In the genomic region with DNA sequence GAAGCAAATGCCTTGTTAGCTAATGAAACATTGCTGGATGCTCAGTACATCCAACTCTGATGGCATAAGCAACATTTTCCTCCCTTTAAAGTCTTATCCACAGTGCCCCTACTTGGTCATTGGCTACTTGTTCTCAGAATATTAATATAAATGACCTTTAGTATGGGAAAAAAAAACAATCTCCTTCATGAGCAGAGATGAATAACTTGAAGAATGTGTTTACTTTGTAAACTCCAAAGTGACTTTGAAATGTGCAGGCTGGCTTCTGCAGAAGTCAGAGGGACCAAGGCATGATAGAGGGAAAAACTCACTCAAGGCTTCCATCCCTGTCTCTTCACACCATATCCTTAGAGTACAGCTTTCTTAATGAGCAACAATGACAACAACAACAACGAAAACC, we compare ENCODE assay signal across 23 mouse cellular contexts.
DNase-seq lines count a peak whose midpoint lies in the region; ATAC-seq and TF ChIP-seq lines count a peak whose summit lies in the region.
"Had no signal": no experiment of that assay in that cellular context is flagged by ENCODE, and none has a peak within 500 bp of the region (broad histone marks: within the 10 kb centered on the region; RNA-seq: fewer than 3 reads in every experiment).

No protein-coding gene starts in this region.

- H3K9me3 ChIP-seq in lung, embryonic 14.5 days (ENCODE audit: low read depth, low read length), result no peaks in the 10 kb centered on the region; the same call in 1 of the 2 replicates
- no peaks in the 10 kb centered on the region for H3K9me3 ChIP-seq in lung, postnatal 0 days (ENCODE audit: low read length)
- H3K9me3 ChIP-seq in intestine, embryonic 15.5 days, result no peaks in the 10 kb centered on the region
- H3K9me3 ChIP-seq: embryonic facial prominence, embryonic 12.5 days; embryonic facial prominence, embryonic 15.5 days had no signal

- no peak overlapping the region for H3K4me3 ChIP-seq in lung, embryonic 14.5 days (ENCODE audit: low read depth, low read length)
- H3K4me3 ChIP-seq in lung, postnatal 0 days (ENCODE audit: low read depth, low read length), result no peak overlapping the region
- H3K4me3 ChIP-seq in intestine, embryonic 15.5 days (replicated peaks), result no peak overlapping the region
- H3K4me3 ChIP-seq: embryonic facial prominence, embryonic 12.5 days; embryonic facial prominence, embryonic 15.5 days; hindbrain, embryonic 10.5 days; hindbrain, embryonic 13.5 days had no signal

- 37% methylated on average over 1 of the region's 1 CpGs for WGBS in lung, embryonic 14.5 days
- WGBS in lung, postnatal 0 days, result 32% methylated on average over 1 of the region's 1 CpGs
- WGBS in intestine, embryonic 15.5 days, result 65% methylated on average over 1 of the region's 1 CpGs

- H3K4me1 ChIP-seq in lung, embryonic 14.5 days (ENCODE audit: insufficient read depth), result peaks cover 12% of the 10 kb centered on the region
- no peaks in the 10 kb centered on the region for H3K4me1 ChIP-seq in lung, postnatal 0 days (ENCODE audit: insufficient read depth, low read depth, low read length)
- no peaks in the 10 kb centered on the region for H3K4me1 ChIP-seq in intestine, embryonic 15.5 days (replicated peaks)
- H3K4me1 ChIP-seq: embryonic facial prominence, embryonic 12.5 days; embryonic facial prominence, embryonic 15.5 days; hindbrain, embryonic 10.5 days; hindbrain, embryonic 13.5 days had no signal

- H3K9ac ChIP-seq in lung, embryonic 14.5 days, result no peak overlapping the region
- no peak overlapping the region for H3K9ac ChIP-seq in lung, postnatal 0 days (replicated peaks; ENCODE audit: low read depth)
- H3K9ac ChIP-seq in intestine, embryonic 15.5 days, result no peak overlapping the region
- H3K9ac ChIP-seq: embryonic facial prominence, embryonic 12.5 days; embryonic facial prominence, embryonic 15.5 days; forebrain, postnatal 0 days; hindbrain, embryonic 13.5 days had no signal

- no peaks in the 10 kb centered on the region for H3K36me3 ChIP-seq in lung, embryonic 14.5 days (ENCODE audit: insufficient read depth)
- H3K36me3 ChIP-seq in lung, postnatal 0 days (ENCODE audit: insufficient read depth, low read length), result no peaks in the 10 kb centered on the region
- no peaks in the 10 kb centered on the region for H3K36me3 ChIP-seq in intestine, embryonic 15.5 days
- H3K36me3 ChIP-seq: embryonic facial prominence, embryonic 12.5 days; embryonic facial prominence, embryonic 15.5 days; hindbrain, embryonic 10.5 days; hindbrain, embryonic 13.5 days had no signal

- no peak for TF ChIP-seq CTCF in lung, embryonic 14.5 days (IDR thresholded peaks at IDR 0.05; ENCODE audit: low read depth)
- no peak for TF ChIP-seq CTCF in lung, postnatal 0 days (IDR thresholded peaks at IDR 0.05)

- peak; percentile 78 for ATAC-seq in lung, embryonic 14.5 days (ENCODE audit: insufficient read depth)
- ATAC-seq in lung, postnatal 0 days, result peak; percentile 59
- ATAC-seq in intestine, embryonic 15.5 days, result no peak
- ATAC-seq: CD4-positive, CD25-positive, alpha-beta regulatory T cell, adult 4 months; forebrain, embryonic 14.5 days; forebrain, postnatal 0 days; hindbrain, embryonic 16.5 days had no signal

- no peak overlapping the region for H3K27ac ChIP-seq in lung, embryonic 14.5 days (ENCODE audit: low read depth)
- no peak overlapping the region for H3K27ac ChIP-seq in lung, postnatal 0 days (ENCODE audit: low read length)
- no peak overlapping the region for H3K27ac ChIP-seq in intestine, embryonic 15.5 days
- H3K27ac ChIP-seq: embryonic facial prominence, embryonic 12.5 days; embryonic facial prominence, embryonic 15.5 days; hindbrain, embryonic 10.5 days; hindbrain, embryonic 13.5 days had no signal

- TF ChIP-seq EP300 in lung, postnatal 0 days (IDR thresholded peaks at IDR 0.05), result peak; percentile 57

- H3K4me2 ChIP-seq in lung, embryonic 14.5 days, result no peak overlapping the region
- H3K4me2 ChIP-seq in lung, postnatal 0 days (replicated peaks; ENCODE audit: low read depth, low read length), result no peak overlapping the region
- H3K4me2 ChIP-seq in intestine, embryonic 15.5 days (replicated peaks), result no peak overlapping the region
- H3K4me2 ChIP-seq: embryonic facial prominence, embryonic 12.5 days; embryonic facial prominence, embryonic 15.5 days; heart, embryonic 11.5 days; hindbrain, embryonic 13.5 days had no signal

- DNase-seq in lung, embryonic 14.5 days, result peak; percentile 90
- no peak for DNase-seq in lung, postnatal 4 days
- DNase-seq in lung, postnatal 0 days (ENCODE audit: low spot score), result peak; percentile 71
- DNase-seq in lung, postnatal 14 days, result peak; percentile 14
- DNase-seq in frontal cortex, adult 2 months (ENCODE audit: extremely low spot score in 1 of 2, low spot score in 1 of 2), result no peak
- DNase-seq: adrenal gland, adult 2 months; adrenal gland, postnatal 14 days; cerebellum, adult 11 months; cerebellum, adult 2 months; cerebellum, adult 9-11 months; cerebellum, postnatal 25 days; forebrain, postnatal 0 days; gastrocnemius, postnatal 10 days; gastrocnemius, postnatal 36 days had no signal

- no peaks in the 10 kb centered on the region; the same call in 1 of the 2 replicates for H3K27me3 ChIP-seq in lung, embryonic 14.5 days (ENCODE audit: insufficient read depth, low read length)
- H3K27me3 ChIP-seq in lung, postnatal 0 days (replicated peaks; ENCODE audit: insufficient read depth, low read length), result no peaks in the 10 kb centered on the region
- H3K27me3 ChIP-seq in intestine, embryonic 15.5 days (replicated peaks), result no peaks in the 10 kb centered on the region
- H3K27me3 ChIP-seq: embryonic facial prominence, embryonic 12.5 days; embryonic facial prominence, embryonic 15.5 days; hindbrain, embryonic 13.5 days had no signal

Comparison
In these comparisons a context has a peak if more than half of its experiments do, and no peak if none do; other contexts are left out.
1. DNase-seq: peak in lung, embryonic 14.5 days (single experiment), lung, postnatal 0 days (single experiment) and lung, postnatal 14 days (single experiment); none in lung, postnatal 4 days (0 of 2) and frontal cortex, adult 2 months (0 of 2).